Mouse (Mus musculus) embryo, embryonic 11 days (tissue): Measurements from ENCODE around the gene Insm2.
"Not testable (repeated sequence)": the region's sequence is repeated elsewhere in the genome, so short reads cannot be mapped to it uniquely, and the experiment has no call there.

ENCODE experiments used
- DNase-seq: peaks from one replicate; pipeline ENCODE4 v3.0.0-alpha.2; 2015

Insm2 gene

GRCm38 (mm10) chr12:55598887-55599561, at the start of gene Insm2:
Insm2 (plus strand) TSS chr12:55599427.
- DNase-seq, result peak; percentile 55

GRCm38 (mm10) chr12:55554901-55555300, 44.3 kb upstream of the Insm2 start:
- DNase-seq, result not testable (repeated sequence)

GRCm38 (mm10) chr12:55557866-55558265, 41.4 kb upstream of the Insm2 start:
- DNase-seq, result no peak

GRCm38 (mm10) chr12:55559184-55559855, 39.9 kb upstream of the Insm2 start:
- DNase-seq, result no peak

- peak; percentile 53 for DNase-seq
Measured at GRCm38 (mm10) chr12:55560025-55560690, 39.1 kb upstream of the Insm2 start.

- no peak for DNase-seq
Measured at GRCm38 (mm10) chr12:55563742-55564141, 35.5 kb upstream of the Insm2 start.

GRCm38 (mm10) chr12:55564187-55564963, 34.9 kb upstream of the Insm2 start:
- DNase-seq, result no peak

- no peak for DNase-seq
Measured at GRCm38 (mm10) chr12:55565206-55565605, 34.0 kb upstream of the Insm2 start, which contains the start of gene Aldoart2. Aldoart2 (plus strand) TSS chr12:55565239.

GRCm38 (mm10) chr12:55565867-55566266, 33.4 kb upstream of the Insm2 start:
- no peak for DNase-seq

GRCm38 (mm10) chr12:55566837-55567236, 32.4 kb upstream of the Insm2 start:
- no peak for DNase-seq

GRCm38 (mm10) chr12:55568466-55568865, 30.8 kb upstream of the Insm2 start:
- no peak for DNase-seq

GRCm38 (mm10) chr12:55569676-55570075, 29.6 kb upstream of the Insm2 start:
- no peak for DNase-seq

- DNase-seq, result no peak
Measured at GRCm38 (mm10) chr12:55570646-55571045, 28.6 kb upstream of the Insm2 start.

GRCm38 (mm10) chr12:55571181-55571580, 28.0 kb upstream of the Insm2 start:
- DNase-seq, result no peak

- DNase-seq, result no peak
Measured at GRCm38 (mm10) chr12:55571661-55572060, 27.6 kb upstream of the Insm2 start.

GRCm38 (mm10) chr12:55573089-55573488, 26.1 kb upstream of the Insm2 start:
- no peak for DNase-seq

- peak; percentile 74 for DNase-seq
Measured at GRCm38 (mm10) chr12:55573794-55574193, 25.4 kb upstream of the Insm2 start.

GRCm38 (mm10) chr12:55586936-55587335, 12.3 kb upstream of the Insm2 start:
- not testable (repeated sequence) for DNase-seq

- DNase-seq, result no peak
Measured at GRCm38 (mm10) chr12:55598537-55598886, 715 bp upstream of the Insm2 start.

GRCm38 (mm10) chr12:55599639-55600502, 644 bp downstream of the Insm2 start:
- DNase-seq, result peak; percentile 81

- DNase-seq, result no peak
Measured at GRCm38 (mm10) chr12:55600503-55600994, 1.3 kb downstream of the Insm2 start.

- DNase-seq, result no peak
Measured at GRCm38 (mm10) chr12:55604411-55604810, 5.2 kb downstream of the Insm2 start.
